Mouse (Mus musculus) heart, adult 9 months (tissue): ENCODE results near the gene Myo1d.

Experiments
- DNase-seq, 2 experiments: peaks; one replicate each; pipeline ENCODE4 v3.0.0; 2022; ENCODE audit warnings: low spot score in 2 of 2

Gene Myo1d

GRCm38 (mm10) chr11:80504519-80505385 is 275.1 kb downstream of the Myo1d start:
- no peak for DNase-seq

GRCm38 (mm10) chr11:80503726-80504452 is 275.9 kb downstream of the Myo1d start:
- no peak for DNase-seq

GRCm38 (mm10) chr11:80503281-80503680 is 276.5 kb downstream of the Myo1d start:
- DNase-seq: no peak

- peak in 1 of 2 experiments; percentile 23 for DNase-seq
Observed at GRCm38 (mm10) chr11:80499550-80499952, 280.3 kb downstream of the Myo1d start.

- no peak for DNase-seq
Observed at GRCm38 (mm10) chr11:80498328-80499070, 281.3 kb downstream of the Myo1d start.

- DNase-seq: no peak
Observed at GRCm38 (mm10) chr11:80497225-80497919, 282.5 kb downstream of the Myo1d start.

- DNase-seq: no peak
Observed at GRCm38 (mm10) chr11:80496640-80497039, 283.2 kb downstream of the Myo1d start.

- DNase-seq: no peak
Observed at GRCm38 (mm10) chr11:80495972-80496371, 283.9 kb downstream of the Myo1d start.

GRCm38 (mm10) chr11:80494852-80495251 is 285.0 kb downstream of the Myo1d start:
- no peak for DNase-seq

GRCm38 (mm10) chr11:80493186-80493585 is 286.6 kb downstream of the Myo1d start:
- no peak for DNase-seq

GRCm38 (mm10) chr11:80490831-80491230 is 289.0 kb downstream of the Myo1d start:
- DNase-seq: no peak

GRCm38 (mm10) chr11:80489882-80490196 is 290.0 kb downstream of the Myo1d start:
- no peak for DNase-seq

GRCm38 (mm10) chr11:80489172-80489881 is 290.5 kb downstream of the Myo1d start:
- DNase-seq: no peak

GRCm38 (mm10) chr11:80487904-80488587 is 291.8 kb downstream of the Myo1d start:
- DNase-seq: no peak

GRCm38 (mm10) chr11:80485622-80486206 is 294.1 kb downstream of the Myo1d start:
- DNase-seq: no peak

- DNase-seq: no peak
Observed at GRCm38 (mm10) chr11:80485120-80485551, 294.7 kb downstream of the Myo1d start.

GRCm38 (mm10) chr11:80484191-80484791 is 295.5 kb downstream of the Myo1d start:
- no peak for DNase-seq

- DNase-seq: no peak
Observed at GRCm38 (mm10) chr11:80483536-80484067, 296.2 kb downstream of the Myo1d start.

GRCm38 (mm10) chr11:80482921-80483320 is 296.9 kb downstream of the Myo1d start:
- no peak for DNase-seq
